Mouse (Mus musculus) cortical plate, adult 2 months (tissue): ENCODE results near the gene Slc35c1. TPM values are rescaled to one million over a fixed set of nuclear protein-coding genes. Genes with fewer than 3 reads are reported as not detected.

Source experiments
- H3K27ac ChIP-seq: fragments of 200-500 bp; 2 replicates; pipeline ENCODE4 v1.5.1; 2012; ENCODE audit warnings: low read length, control low read depth, inconsistent platforms; ENCODE audit not compliant: insufficient read depth
- H3K4me1 ChIP-seq: fragments of 200-500 bp; 2 replicates; pipeline ENCODE4 v1.6.1; 2011; ENCODE audit warnings: low read length; ENCODE audit not compliant: control insufficient read depth, insufficient read depth
- H3K4me3 ChIP-seq: fragments of 200-500 bp; 2 replicates; pipeline ENCODE4 v1.5.1; 2011; ENCODE audit warnings: mild to moderate bottlenecking, low read length, control low read depth; ENCODE audit not compliant: insufficient read depth
- CTCF ChIP-seq: fragments of 200-500 bp; IDR thresholded peaks from 2 replicates; pipeline ENCODE4 v1.5.1; 2011; ENCODE audit warnings: mild to moderate bottlenecking, control low read depth, low read length; ENCODE audit not compliant: insufficient read depth; ENCODE audit errors: extremely low read depth
- POLR2A ChIP-seq: fragments of 200-500 bp; IDR thresholded peaks from 2 replicates; pipeline ENCODE4 v1.6.1; 2011; ENCODE audit warnings: mild to moderate bottlenecking, low read length, control low read depth; ENCODE audit not compliant: insufficient read depth; ENCODE audit errors: extremely low read depth
- polyA plus RNA-seq: library from polyadenylated mRNA; depleted of rRNA; stranded (reverse); fragments of >200 nt; gene quantifications from 2 replicates; pipeline ENCODE4 v1.2.3, GENCODE M21; 2012; rRNA removed

The Slc35c1 gene
- 14.0 and 14.2 TPM in 2 replicates for polyA plus RNA-seq

DNA sequence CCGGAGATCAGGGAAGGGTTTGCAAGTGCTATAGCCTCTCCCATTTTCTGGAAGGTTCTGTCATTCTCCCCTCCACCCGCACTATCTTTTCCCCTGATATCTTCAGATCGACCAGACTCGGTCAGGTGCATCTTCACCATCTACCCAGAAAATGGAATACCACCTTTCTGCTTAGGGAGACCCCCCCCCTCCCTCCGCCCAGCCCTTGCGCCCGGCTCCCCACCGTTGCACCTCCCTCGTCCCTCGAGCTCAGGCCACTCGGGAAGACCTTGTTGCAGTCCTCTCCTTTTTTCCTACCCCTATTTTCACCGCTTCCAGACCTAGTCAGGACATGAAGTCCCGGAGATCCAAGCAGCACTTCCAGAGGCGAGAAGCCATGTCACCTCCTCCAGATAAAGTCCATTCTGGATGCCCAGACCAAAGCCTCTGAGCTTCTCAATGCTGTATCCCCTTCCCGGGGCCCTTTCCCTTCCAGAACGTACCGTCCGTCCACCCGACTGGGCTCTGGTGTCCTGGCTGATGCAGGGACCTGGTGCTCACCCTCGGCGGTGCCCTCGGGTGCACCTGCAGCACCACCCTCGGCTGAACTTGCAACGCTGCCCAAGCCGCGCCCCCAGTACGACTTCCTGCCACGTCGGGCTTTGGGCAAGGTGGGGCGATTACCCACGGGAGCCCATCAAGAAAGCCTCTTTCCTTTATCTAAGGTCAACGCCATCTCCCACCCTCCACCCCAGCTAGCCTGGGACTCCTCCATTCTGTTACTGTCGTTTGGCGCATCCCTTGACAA lies at the start of gene Slc35c1:
TSS of gene Slc35c1 (minus strand) at position 618 of the 787 bp plus-strand sequence.
- H3K4me3 ChIP-seq = peak within 1 kb of the TSS; percentile 76
- TF ChIP-seq CTCF (no peak), POLR2A (no peak)
- peaks cover 11% of the 10 kb centered on the region for H3K4me1 ChIP-seq
- peak within 1 kb of the TSS; percentile 31 for H3K27ac ChIP-seq

DNA sequence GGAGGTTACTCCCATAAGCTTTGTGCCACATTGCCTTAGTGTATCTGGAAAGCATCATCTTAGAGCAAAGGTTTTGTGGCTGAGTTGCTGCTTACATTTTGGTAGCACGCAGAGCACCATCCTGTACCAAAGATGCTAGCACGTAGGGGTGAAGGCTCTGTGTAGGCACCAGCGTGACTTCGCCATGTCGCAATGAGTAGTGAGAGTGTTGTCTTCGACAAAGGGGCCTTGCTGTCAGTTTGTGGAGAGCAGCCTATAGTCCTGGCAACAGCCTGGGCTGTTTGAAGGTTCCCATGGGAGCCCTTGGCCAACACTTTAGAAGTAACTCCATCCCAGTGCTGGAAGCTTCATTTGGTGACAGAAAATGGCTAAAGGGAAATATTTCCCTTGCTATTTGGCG lies 45.0 kb upstream of the Slc35c1 start:
- no peak overlapping the region for H3K27ac ChIP-seq

DNA sequence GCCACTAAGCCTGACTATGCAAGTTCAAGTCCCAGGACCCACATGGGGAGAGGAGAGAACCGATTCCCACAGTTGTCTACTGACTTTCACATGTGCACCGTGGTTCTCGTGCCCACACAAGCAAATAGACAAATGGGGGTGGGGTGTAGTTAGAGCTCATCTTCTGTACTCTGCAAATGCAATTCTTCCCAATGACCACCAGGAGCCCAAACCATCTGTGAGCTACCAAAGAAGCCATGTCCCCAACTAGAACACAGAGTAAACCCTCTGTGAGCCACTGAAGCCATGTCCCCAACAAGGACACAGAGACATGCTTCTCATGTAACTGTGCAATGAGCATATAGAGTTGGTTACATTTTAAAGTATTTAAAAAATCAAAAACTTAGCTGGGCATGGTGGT lies 43.1 kb upstream of the Slc35c1 start:
- Histone ChIP-seq H3K27ac (no peak overlapping the region), H3K4me3 (no peak overlapping the region), H3K4me1 (peaks cover 5% of the 10 kb centered on the region)
- TF ChIP-seq POLR2A (no peak), CTCF (0 out of 2 replicates have a peak, but pooled peaks have one; percentile 8)

More for the DNA sequence above, 45.0 kb upstream of the Slc35c1 start:
- Histone ChIP-seq H3K4me1 (no peaks in the 10 kb centered on the region), H3K4me3 (no peak overlapping the region)
- TF ChIP-seq CTCF (no peak), POLR2A (no peak)

DNA sequence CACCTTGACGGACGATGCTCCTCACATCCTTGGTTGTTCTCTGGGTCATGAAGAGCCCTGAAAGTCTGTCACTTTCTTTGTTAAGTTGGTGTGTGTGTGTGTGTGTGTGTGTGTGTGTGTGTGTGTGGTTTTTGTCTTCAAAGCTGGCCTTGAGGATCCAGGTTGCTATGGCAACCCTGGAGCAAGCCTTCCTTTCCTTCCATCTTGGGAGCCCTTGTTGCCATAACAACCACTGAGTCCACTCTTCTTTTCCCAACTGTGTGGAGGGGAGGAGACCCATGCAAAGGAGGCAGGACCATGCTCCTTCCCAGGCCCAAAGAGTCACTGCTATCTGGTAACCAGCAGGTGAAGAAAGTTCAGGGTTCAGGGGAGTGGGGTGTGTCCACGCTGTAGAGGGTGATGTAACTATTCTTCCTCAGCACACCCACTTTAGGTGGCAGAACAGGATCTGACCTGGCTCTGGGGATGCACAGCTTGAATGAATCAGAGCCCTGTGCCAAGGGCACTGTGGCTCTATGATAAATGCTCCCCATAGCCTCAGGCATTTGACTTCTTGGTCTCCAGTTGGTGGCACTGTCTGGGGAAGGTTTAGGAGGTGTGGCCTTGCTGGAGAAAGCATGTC lies 39.5 kb upstream of the Slc35c1 start:
- no peak overlapping the region for H3K27ac ChIP-seq

DNA sequence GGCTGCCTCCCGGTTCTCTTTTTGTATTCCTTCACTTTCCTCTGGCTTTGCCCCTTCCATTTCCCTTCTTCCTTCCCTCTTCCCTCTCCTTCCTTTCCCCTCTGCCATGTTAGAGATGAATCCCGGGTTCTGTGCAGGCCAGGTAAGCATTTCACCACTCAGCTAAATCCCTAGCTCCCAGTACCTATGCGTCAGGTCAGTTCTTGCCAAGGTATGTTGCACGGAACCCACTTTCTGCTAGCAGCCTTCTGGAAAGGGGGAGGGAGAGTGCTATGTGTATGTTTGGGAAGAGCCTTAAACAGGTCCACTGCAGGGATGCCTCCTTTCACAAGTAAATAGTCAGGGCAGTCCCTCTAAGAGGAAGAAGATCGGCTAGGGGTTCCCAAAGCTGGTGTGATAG lies 36.8 kb upstream of the Slc35c1 start:
- TF ChIP-seq POLR2A (no peak), CTCF (no peak)
- Histone ChIP-seq H3K27ac (no peak overlapping the region), H3K4me1 (peaks cover 7% of the 10 kb centered on the region), H3K4me3 (no peak overlapping the region)

More for the DNA sequence above, 39.5 kb upstream of the Slc35c1 start:
- TF ChIP-seq POLR2A = no peak
- no peak for TF ChIP-seq CTCF
- peaks cover 7% of the 10 kb centered on the region for H3K4me1 ChIP-seq
- no peak overlapping the region for H3K4me3 ChIP-seq

DNA sequence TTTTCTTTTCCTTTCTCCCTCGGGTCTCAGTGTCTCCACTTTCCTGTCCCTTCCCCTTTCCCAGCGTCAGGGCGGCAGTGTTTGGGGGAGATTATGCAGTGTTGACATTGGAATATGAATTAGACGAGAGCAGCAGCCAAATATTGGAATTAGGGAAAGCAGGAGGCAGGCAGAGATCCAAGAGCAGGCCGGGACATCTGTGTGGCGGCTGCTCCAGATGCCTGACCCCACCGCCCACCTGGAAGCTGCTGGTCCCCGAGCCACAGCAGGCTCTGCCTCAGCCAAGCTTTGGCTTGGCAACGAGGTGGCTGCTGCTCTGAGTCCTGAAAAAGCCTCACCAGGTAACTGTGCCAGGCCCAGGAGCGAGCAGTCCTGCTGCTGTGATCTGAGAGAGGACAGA lies 36.3 kb upstream of the Slc35c1 start:
- TF ChIP-seq POLR2A (no peak), CTCF (no peak)
- Histone ChIP-seq H3K4me3 (no peak overlapping the region), H3K4me1 (peaks cover 9% of the 10 kb centered on the region), H3K27ac (no peak overlapping the region)

DNA sequence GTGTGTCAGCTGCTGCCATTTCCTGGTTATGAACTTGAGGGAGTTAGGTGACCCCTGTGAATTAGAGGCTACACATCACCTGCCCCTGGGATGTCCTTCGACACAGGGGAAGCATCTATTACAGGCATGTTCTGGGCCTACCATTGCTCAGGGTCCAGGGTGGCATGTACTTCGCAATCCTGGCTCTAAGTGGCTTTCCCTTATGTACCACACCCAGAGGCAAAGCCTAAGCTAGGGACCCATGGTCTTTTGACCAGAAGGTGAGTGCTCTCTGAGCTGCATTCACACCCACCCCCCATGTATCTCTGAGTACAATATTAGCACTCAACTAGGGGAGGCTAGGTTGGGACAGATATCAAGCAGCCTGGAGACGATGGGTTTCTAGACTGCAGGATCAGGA lies 34.6 kb upstream of the Slc35c1 start:
- Histone ChIP-seq H3K4me1 (peaks cover 15% of the 10 kb centered on the region), H3K27ac (no peak overlapping the region), H3K4me3 (no peak overlapping the region)
- TF ChIP-seq POLR2A (no peak), CTCF (no peak)

DNA sequence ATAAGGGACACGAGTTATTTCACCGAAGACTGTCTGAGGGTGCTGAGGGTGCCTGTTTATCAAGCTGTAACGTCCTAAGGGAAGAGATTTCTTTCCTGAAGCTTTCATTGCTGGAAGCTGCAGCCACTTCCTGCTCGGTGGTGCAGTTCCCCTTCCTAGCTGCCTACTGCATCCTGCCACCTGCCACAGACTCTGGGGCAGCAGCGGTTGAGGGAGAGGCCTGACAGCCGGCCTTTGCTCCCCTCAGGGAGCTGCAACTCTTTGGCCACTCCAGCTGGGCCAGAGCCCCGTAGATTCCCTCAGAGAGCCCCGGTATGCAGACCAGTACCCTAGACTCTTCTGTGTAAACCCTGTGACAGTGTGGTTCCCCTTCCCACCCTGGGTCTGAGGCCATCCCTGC lies 34.1 kb upstream of the Slc35c1 start:
- Histone ChIP-seq H3K4me3 (no peak overlapping the region), H3K27ac (no peak overlapping the region), H3K4me1 (peaks cover 12% of the 10 kb centered on the region)
- TF ChIP-seq POLR2A (no peak), CTCF (no peak)

DNA sequence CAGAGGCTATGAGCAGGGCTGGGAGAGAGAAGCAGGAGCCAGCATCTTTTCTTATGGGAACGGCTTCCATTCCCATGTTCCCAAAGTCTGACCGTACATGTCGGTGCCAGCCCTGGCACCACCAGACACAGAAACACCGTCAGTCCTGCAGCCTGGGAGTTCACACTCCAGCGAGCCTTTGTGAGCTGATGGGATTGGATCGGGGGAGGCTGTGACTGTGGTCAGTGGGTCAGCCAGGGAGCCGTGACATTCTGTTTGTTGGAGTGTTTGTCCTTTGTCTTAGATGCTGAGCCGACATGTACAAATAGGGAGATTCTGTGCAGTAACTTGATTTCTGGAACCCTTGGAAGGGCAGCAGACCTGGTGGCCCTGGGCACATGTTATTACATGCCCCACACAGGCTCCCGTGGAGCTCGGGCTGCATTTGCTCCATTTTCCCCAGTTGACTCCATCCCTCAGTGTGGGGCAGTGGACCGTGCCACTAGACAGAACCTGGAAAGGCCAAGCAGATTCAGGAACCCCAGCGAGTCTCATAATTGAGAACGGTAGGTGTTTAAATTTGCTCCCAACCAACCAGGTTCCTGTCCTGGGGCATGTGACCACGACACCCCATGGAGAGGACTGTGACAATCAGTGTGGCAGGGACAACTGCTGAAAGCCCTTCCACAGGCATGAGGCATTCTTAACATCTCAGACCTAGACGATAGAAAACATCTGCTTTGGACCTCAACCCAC lies 33.5 kb upstream of the Slc35c1 start:
- TF ChIP-seq POLR2A = no peak
- no peak for TF ChIP-seq CTCF
- Histone ChIP-seq H3K4me1 (peaks cover 11% of the 10 kb centered on the region), H3K27ac (no peak overlapping the region)

DNA sequence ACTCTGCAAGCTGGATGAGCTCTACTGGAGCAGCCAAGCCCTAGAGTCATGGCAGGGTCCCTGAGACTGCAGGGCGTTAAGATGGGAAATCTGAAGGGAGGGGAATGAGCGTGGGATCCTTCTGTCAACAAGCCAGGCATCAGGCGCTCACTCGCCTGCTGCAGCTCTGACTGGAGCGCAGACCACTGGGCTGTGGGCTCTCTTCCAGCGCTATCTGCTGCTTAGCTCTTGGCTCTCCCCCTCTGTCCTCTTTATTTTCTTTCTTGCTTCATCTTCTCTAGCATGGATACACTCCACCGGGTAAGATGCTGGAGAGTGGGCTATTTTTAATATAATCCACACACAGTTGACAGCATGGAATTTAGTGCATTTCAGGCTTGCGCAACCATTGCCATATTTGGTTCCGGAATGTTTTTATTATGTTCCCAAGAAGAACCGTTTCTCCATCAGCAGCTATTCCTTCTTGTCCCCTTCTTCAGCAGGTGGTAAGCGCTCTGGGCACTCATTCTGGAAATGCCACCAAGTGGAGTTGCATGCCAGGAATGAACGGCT lies 31.7 kb upstream of the Slc35c1 start:
- H3K27ac ChIP-seq = peak overlapping the region; percentile 20; the same call in 1 of the 2 replicates
- no peak overlapping the region for H3K4me3 ChIP-seq
- TF ChIP-seq CTCF (no peak), POLR2A (no peak)
- peaks cover 10% of the 10 kb centered on the region for H3K4me1 ChIP-seq

More for the DNA sequence above, 33.5 kb upstream of the Slc35c1 start:
- no peak overlapping the region for H3K4me3 ChIP-seq
